Mouse (Mus musculus): Measurements from ENCODE around the gene Safb.

The Safb gene

GRCm38 (mm10) chr17:56559386-56559785, 25.2 kb upstream of the Safb start:
- in situ Hi-C loops (cut with MseI, MboI), result no loop called here

DNA sequence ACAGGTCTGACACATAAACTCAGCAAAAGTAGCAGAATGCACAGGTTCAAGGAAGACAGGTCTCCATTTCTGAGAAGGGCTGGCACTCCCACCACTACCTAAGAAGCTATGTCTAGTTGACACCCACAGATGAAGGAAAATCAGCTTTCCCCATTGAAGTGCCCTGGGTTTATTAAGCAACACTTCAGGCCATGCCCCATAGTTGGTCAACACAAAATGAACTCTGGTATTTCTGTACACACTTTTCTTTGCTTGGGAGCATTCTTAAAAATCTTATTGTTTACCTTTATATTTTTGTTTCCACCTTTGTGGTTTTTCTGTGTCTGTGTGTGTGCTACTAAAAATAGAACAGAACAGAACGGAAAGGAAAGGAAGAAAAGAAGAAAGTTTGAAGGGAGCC, 24.5 kb upstream of the Safb start:
- in situ Hi-C loops (cut with MseI, MboI), result no loop called here

GRCm38 (mm10) chr17:56561866-56562265, 22.8 kb upstream of the Safb start:
- in situ Hi-C loops (cut with MseI, MboI), result no loop called here

GRCm38 (mm10) chr17:56566293-56566692, 18.3 kb upstream of the Safb start:
- in situ Hi-C loops (cut with MseI, MboI), result no loop called here

- in situ Hi-C loops (cut with MseI, MboI), result no loop called here
Measured at GRCm38 (mm10) chr17:56566918-56567317, 17.7 kb upstream of the Safb start.

DNA sequence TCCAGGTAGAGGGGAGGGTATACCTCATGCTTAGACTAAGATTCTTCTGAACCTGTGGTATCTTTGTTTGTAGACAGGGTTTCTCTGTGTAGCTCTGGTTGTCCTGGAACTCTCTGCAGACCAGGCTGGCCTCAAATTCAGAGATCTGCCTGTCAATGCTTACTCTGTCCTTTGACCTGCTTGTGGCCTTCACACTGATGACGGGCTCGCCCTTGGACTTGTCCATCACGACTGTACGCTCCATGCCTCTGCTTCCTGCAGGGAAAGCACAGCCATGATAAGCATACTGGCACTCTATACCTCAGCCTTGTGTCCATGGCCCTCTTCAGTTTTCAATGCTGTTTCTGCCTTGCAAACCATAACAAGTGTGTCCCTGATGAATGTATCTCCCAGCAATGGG, 17.3 kb upstream of the Safb start:
- in situ Hi-C loops (cut with MseI, MboI), result no loop called here

GRCm38 (mm10) chr17:56570287-56570686, 14.3 kb upstream of the Safb start:
- in situ Hi-C loops (cut with MseI, MboI), result no loop called here

DNA sequence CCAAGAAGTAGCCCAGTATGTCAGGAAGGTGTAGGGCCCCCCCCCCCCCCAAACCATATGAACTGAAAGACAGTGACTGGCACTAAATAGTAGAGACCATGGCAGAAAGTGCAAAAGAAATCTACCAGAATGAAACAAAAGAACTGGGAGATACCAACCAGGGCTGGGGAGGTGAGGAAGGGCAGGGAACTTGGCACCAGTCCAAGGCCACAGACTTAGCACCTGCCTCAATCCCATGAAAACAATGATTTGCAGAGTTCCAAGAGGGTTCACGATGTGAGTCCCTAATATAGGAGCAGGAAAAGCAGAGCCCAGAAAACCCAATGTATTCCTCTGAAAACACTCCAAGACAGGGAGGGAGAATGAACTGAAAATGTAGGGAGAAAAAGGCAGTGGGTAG, 12.5 kb upstream of the Safb start:
- in situ Hi-C loops (cut with MseI, MboI), result no loop called here

GRCm38 (mm10) chr17:56572939-56573338, 11.7 kb upstream of the Safb start:
- in situ Hi-C loops (cut with MseI, MboI), result no loop called here

DNA sequence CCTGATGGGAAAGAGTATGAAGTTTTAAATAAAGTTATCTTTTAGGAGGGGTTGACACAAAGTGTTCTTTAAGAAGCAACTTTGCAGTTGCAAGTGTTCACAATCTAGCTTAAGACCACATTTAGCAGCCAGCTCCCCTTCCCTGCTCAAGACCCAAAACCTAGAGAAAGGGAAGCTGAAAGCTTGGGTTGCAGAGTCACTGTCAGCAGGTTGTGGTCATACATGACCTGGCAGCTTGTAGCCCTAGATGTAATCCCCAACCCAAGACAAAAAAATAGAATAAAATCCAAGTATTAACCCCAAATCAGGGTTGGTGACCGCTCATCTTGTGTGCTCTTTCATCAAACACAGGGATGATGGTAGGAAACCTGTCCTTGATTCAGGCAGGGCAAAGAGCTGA, 1.6 kb upstream of the Safb start:
- in situ Hi-C loops (cut with MseI, MboI), result no loop called here

- in situ Hi-C loops (cut with MseI, MboI), result no loop called here
Measured at GRCm38 (mm10) chr17:56583611-56584256, 891 bp upstream of the Safb start.

- in situ Hi-C loops (cut with MseI, MboI), result no loop called here
Measured at GRCm38 (mm10) chr17:56585171-56585821, 671 bp downstream of the Safb start.

GRCm38 (mm10) chr17:56587773-56588172, 3.1 kb downstream of the Safb start:
- in situ Hi-C loops (cut with MseI, MboI), result no loop called here

- in situ Hi-C loops (cut with MseI, MboI), result no loop called here
Measured at GRCm38 (mm10) chr17:56588921-56589320, 4.3 kb downstream of the Safb start.

DNA sequence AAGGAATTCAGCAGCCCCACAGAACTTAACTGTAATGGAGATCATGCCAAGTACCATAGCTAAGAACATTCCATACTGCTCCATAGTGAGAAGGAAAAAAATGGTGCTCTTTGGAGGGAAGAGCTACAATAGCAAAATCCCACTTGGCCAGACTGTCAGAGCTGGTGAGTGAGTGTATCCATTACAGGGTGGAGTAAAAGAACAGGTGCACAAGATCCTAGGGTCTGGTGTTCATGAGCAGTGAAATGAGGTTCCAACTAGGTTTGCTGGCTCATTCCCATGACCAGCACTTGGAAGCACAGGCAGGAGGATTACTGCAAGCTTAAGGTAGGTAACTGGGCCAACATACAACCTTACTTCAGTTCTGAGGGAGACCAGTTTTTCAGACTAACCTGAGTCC, 7.9 kb downstream of the Safb start:
- in situ Hi-C loops (cut with MseI, MboI), result no loop called here

DNA sequence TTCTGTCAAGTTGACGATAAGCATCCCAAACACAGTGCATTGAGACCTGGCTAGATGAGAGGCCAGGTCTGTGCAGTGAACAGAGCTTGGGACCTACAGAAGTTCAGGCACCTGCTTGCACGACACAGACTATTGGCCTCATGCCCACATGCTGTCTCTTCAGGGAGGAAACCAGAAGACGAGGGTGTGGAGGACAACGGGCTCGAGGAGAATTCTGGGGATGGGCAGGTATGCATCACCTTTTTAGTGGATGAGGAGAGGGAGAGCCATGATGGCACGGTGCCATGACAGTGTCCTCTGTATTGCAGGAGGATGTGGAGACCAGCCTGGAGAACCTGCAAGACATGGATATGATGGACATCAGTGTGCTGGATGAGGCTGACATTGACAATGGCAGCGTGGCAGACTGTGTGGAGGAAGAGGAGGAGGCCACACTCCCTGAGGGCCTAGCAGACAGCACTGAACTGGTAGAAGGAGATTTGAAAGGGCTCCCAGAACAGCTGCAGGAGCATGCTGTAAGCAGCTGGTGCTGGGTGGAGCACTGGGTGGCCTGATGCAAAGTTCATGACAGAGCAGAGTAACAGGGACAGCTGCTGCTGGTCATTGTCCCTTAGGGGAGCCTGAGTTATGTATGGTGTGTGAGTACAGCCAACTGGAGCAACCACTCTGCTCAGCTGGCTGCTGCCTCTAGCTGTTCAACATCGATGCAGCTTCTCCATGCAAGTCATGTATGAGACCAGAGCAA, 9.1 kb downstream of the Safb start:
- in situ Hi-C loops (cut with MseI, MboI), result no loop called here

- in situ Hi-C loops (cut with MseI, MboI), result no loop called here
Measured at GRCm38 (mm10) chr17:56603186-56604069, 18.8 kb downstream of the Safb start.

GRCm38 (mm10) chr17:56604070-56604380, 19.4 kb downstream of the Safb start:
- in situ Hi-C loops (cut with MseI, MboI), result no loop called here

DNA sequence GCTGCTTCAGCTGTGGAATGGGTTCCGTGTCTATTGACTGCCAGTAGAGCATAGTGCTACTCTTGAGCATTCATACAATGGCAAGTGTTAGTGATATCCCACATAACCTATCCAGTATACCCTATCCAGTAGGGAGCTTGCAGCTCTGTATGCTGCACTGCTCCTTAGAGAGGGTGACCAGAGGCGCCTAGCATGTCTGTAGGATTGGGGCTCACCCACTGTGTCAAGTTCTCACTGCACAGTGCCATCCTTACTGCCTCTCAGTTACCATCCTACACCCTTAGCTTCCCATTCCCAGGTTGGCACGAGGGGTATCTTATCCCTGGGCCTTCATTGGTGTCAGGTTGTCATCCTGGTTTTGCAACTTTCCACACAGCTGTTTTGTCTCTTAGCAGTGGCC, 19.8 kb downstream of the Safb start:
- in situ Hi-C loops (cut with MseI, MboI), result no loop called here

GRCm38 (mm10) chr17:56605431-56605830, 20.8 kb downstream of the Safb start:
- in situ Hi-C loops (cut with MseI, MboI), result no loop called here

- in situ Hi-C loops (cut with MseI, MboI), result no loop called here
Measured at GRCm38 (mm10) chr17:56607521-56608062, 23.0 kb downstream of the Safb start.

DNA sequence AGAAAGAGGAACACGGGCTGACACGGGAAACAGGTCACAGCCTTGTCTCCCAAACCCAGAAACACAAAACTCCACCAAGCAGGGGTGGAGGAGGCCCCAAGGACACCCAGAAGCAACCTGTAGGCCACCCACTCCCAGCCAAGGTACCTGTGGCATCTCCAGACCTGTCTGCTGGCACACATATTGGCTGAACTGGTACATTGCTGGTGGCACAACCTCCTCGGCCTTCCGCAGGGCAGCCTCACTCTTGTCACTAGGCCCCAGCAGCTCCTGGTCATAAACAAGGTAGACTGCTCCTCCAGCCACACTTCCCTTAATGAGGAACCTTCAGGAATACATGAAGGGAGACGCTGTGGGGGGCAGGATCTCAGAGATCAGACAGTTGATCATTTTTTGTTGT, 24.1 kb downstream of the Safb start:
- in situ Hi-C loops (cut with MseI, MboI), result no loop called here
